Mouse (Mus musculus) stomach, postnatal 0 days (tissue): ENCODE measurements around the gene Pltp. TPM values are rescaled to one million over a fixed set of nuclear protein-coding genes. Genes with fewer than 3 reads are reported as not detected.

Experiments
- ATAC-seq: fragments of 200-750 bp; cut with Nextera tagmentation; 2 replicates; pipeline ENCODE4 v1.8.0; 2017; ENCODE audit not compliant: low FRiP score, low TSS enrichment
- DNase-seq: peaks from one replicate; pipeline ENCODE4 v3.0.0-alpha.2; 2016; ENCODE audit warnings: low spot score
- H3K27ac ChIP-seq: fragments of 300-500 bp; sonication (generic); replicated peaks from 2 replicates; pipeline ENCODE4 v1.5.1; 2014; ENCODE audit warnings: mild to moderate bottlenecking, control low read depth
- H3K27me3 ChIP-seq: fragments of 300-500 bp; sonication (generic); 2 replicates; pipeline ENCODE4 v1.6.1; 2014; ENCODE audit warnings: low read length; ENCODE audit not compliant: control insufficient read depth, insufficient read depth
- H3K36me3 ChIP-seq: fragments of 300-500 bp; sonication (generic); 2 replicates; pipeline ENCODE4 v1.6.1; 2014; ENCODE audit warnings: low read length, mixed read lengths; ENCODE audit not compliant: control insufficient read depth, insufficient read depth
- H3K4me1 ChIP-seq: fragments of 300-500 bp; sonication (generic); replicated peaks from 2 replicates; pipeline ENCODE4 v1.6.1; 2014; ENCODE audit warnings: antibody characterized with exemption; ENCODE audit not compliant: control insufficient read depth, insufficient read depth
- H3K4me2 ChIP-seq: fragments of 300-500 bp; sonication (generic); replicated peaks from 2 replicates; pipeline ENCODE4 v1.6.1; 2014; ENCODE audit warnings: low read depth, mild to moderate bottlenecking, control low read depth, moderate library complexity
- H3K4me3 ChIP-seq: fragments of 300-500 bp; sonication (generic); 2 replicates; pipeline ENCODE4 v1.5.1; 2014; ENCODE audit warnings: low read depth, low read length, control low read depth
- H3K9ac ChIP-seq: fragments of 300-500 bp; sonication (generic); 2 replicates; pipeline ENCODE4 v1.6.1; 2014; ENCODE audit warnings: mild to moderate bottlenecking, low read length, control low read depth, mixed read lengths
- H3K9me3 ChIP-seq: fragments of 300-500 bp; sonication (generic); 2 replicates; pipeline ENCODE4 v1.6.1; 2016; ENCODE audit warnings: low read length; ENCODE audit not compliant: control insufficient read depth
- CTCF ChIP-seq: IDR thresholded peaks from 2 replicates; pipeline ENCODE4 v1.5.1; 2016; ENCODE audit warnings: antibody characterized with exemption, low read depth, mild to moderate bottlenecking, moderate library complexity
- EP300 ChIP-seq: optimal IDR thresholded peaks from 2 replicates; pipeline ENCODE3; 2016; ENCODE audit warnings: antibody characterized with exemption
- WGBS: fragments of 180-500 bp; shearing (Covaris S2); extraction: QIAGEN DNeasy Blood & Tissue Kit; methylation state at CpG from one replicate; pipeline ENCODE4 v1.1.7; 2014; 5-methylcytosine and 5-hydroxymethylcytosine counted together
- polyA plus RNA-seq: library from polyadenylated mRNA; unstranded; fragments of >200 nt; fragmentation: Nextera tagmentation; extraction: Ambion mirVana; gene quantifications from 2 replicates; pipeline ENCODE4 v1.2.1, GENCODE M21; 2015

The Pltp gene
- polyA plus RNA-seq, 1 experiment from 2014 or later = 42.7 TPM

- H3K27ac ChIP-seq = peak overlapping the region; percentile 30; the same call in 1 of the 2 replicates
- TF ChIP-seq EP300 (no peak), CTCF (no peak)
- WGBS = 73% methylated on average over 6 of the region's 6 CpGs
- no peak overlapping the region for H3K9ac ChIP-seq
- no peaks in the 10 kb centered on the region for H3K27me3 ChIP-seq
- no peak overlapping the region for H3K4me2 ChIP-seq
- DNase-seq (no peak), ATAC-seq (no peak)
- H3K4me1 ChIP-seq = no peaks in the 10 kb centered on the region
- no peaks in the 10 kb centered on the region for H3K9me3 ChIP-seq
- H3K4me3 ChIP-seq = no peak overlapping the region
- H3K36me3 ChIP-seq = no peaks in the 10 kb centered on the region
Measured at GRCm38 (mm10) chr2:164817206-164817605, 40.3 kb downstream of the Pltp start.

- ATAC-seq = no peak
- Histone ChIP-seq H3K9me3 (no peaks in the 10 kb centered on the region), H3K9ac (no peak overlapping the region), H3K4me3 (no peak overlapping the region), H3K27me3 (no peaks in the 10 kb centered on the region), H3K36me3 (no peaks in the 10 kb centered on the region), H3K4me1 (no peaks in the 10 kb centered on the region), H3K27ac (no peak overlapping the region), H3K4me2 (no peak overlapping the region)
- WGBS = 89% methylated on average over 8 of the region's 8 CpGs
- TF ChIP-seq EP300 (no peak), CTCF (no peak)
- DNase-seq = no peak
Measured at GRCm38 (mm10) chr2:164815821-164816220, 41.7 kb downstream of the Pltp start.

- Histone ChIP-seq H3K27ac (no peak overlapping the region), H3K4me1 (no peaks in the 10 kb centered on the region), H3K9ac (no peak overlapping the region), H3K4me3 (no peak overlapping the region), H3K4me2 (no peak overlapping the region), H3K36me3 (no peaks in the 10 kb centered on the region), H3K9me3 (no peaks in the 10 kb centered on the region), H3K27me3 (no peaks in the 10 kb centered on the region)
- DNase-seq (no peak), ATAC-seq (no peak)
- TF ChIP-seq EP300 (no peak), CTCF (no peak)
- 85% methylated on average over 5 of the region's 5 CpGs for WGBS
Measured at GRCm38 (mm10) chr2:164815348-164815747, 42.2 kb downstream of the Pltp start.

- Histone ChIP-seq H3K9ac (no peak overlapping the region), H3K4me2 (no peak overlapping the region), H3K4me1 (no peaks in the 10 kb centered on the region), H3K36me3 (no peaks in the 10 kb centered on the region), H3K4me3 (no peak overlapping the region), H3K9me3 (no peaks in the 10 kb centered on the region), H3K27ac (no peak overlapping the region), H3K27me3 (no peaks in the 10 kb centered on the region)
- no peak for TF ChIP-seq EP300
- no peak for TF ChIP-seq CTCF
- DNase-seq = no peak
- ATAC-seq = no peak
- 53% methylated on average over 2 of the region's 2 CpGs for WGBS
Measured at GRCm38 (mm10) chr2:164813557-164813956, 44.0 kb downstream of the Pltp start.

- 55% methylated on average over 7 of the region's 7 CpGs for WGBS
- TF ChIP-seq CTCF = no peak
- TF ChIP-seq EP300 = no peak
Measured at GRCm38 (mm10) chr2:164806614-164807013, 50.9 kb downstream of the Pltp start.

GRCm38 (mm10) chr2:164805332-164805718 lies 52.2 kb downstream of the Pltp start:
- Histone ChIP-seq H3K27ac (peak overlapping the region; percentile 81), H3K9ac (peak overlapping the region; percentile 73), H3K4me1 (peaks cover 3% of the 10 kb centered on the region; the same call in 1 of the 2 replicates), H3K9me3 (no peaks in the 10 kb centered on the region), H3K4me2 (peak overlapping the region; percentile 88), H3K27me3 (no peaks in the 10 kb centered on the region), H3K4me3 (peak overlapping the region; percentile 73), H3K36me3 (no peaks in the 10 kb centered on the region)
- no peak for TF ChIP-seq EP300
- no peak for TF ChIP-seq CTCF
- peak; percentile 55 for ATAC-seq
- WGBS = under 1% methylated on average over 21 of the region's 21 CpGs
- DNase-seq = no peak

More at GRCm38 (mm10) chr2:164806614-164807013, 50.9 kb downstream of the Pltp start:
- Histone ChIP-seq H3K9me3 (no peaks in the 10 kb centered on the region), H3K36me3 (no peaks in the 10 kb centered on the region), H3K27me3 (no peaks in the 10 kb centered on the region), H3K4me2 (0 out of 2 replicates have a peak overlapping the region, but pooled peaks have one; percentile 12), H3K9ac (no peak overlapping the region), H3K4me1 (peaks cover 3% of the 10 kb centered on the region; the same call in 1 of the 2 replicates), H3K4me3 (no peak overlapping the region), H3K27ac (no peak overlapping the region)
- ATAC-seq (no peak), DNase-seq (no peak)
